Mouse (Mus musculus): ENCODE data around the gene Megf11.
A peak's percentile ranks its signal among the peaks of the same experiment; 100 is the strongest.
"Not testable (repeated sequence)": the region's sequence is repeated elsewhere in the genome, so short reads cannot be mapped to it uniquely, and the experiment has no call there.

Gene Megf11

GRCm38 (mm10) chr9:64704073-64704840 lies 318.8 kb downstream of the Megf11 start:
- no peak for DNase-seq

- DNase-seq: not testable (repeated sequence)
Observed at GRCm38 (mm10) chr9:64710291-64710690, 324.9 kb downstream of the Megf11 start.

- no peak for DNase-seq
Observed at GRCm38 (mm10) chr9:64719526-64720163, 334.2 kb downstream of the Megf11 start.

- DNase-seq: no peak
Observed at GRCm38 (mm10) chr9:64726454-64726853, 341.0 kb downstream of the Megf11 start.

- no peak for DNase-seq
Observed at GRCm38 (mm10) chr9:64731029-64731560, 345.7 kb downstream of the Megf11 start.

GRCm38 (mm10) chr9:64734166-64734565 lies 348.7 kb downstream of the Megf11 start:
- no peak for DNase-seq

GRCm38 (mm10) chr9:64734992-64735391 lies 349.6 kb downstream of the Megf11 start:
- DNase-seq: not testable (repeated sequence)

GRCm38 (mm10) chr9:64736076-64736638 lies 350.7 kb downstream of the Megf11 start:
- no peak for DNase-seq

GRCm38 (mm10) chr9:64736639-64737405 lies 351.4 kb downstream of the Megf11 start:
- peak; percentile 7 to 31 for DNase-seq

- peak; percentile 92 to 96 for DNase-seq
Observed at GRCm38 (mm10) chr9:64737406-64738201, 352.2 kb downstream of the Megf11 start, which contains the start of gene Rab11a. Gene Rab11a (minus strand): TSS chr9:64737758.

GRCm38 (mm10) chr9:64739001-64739400 lies 353.6 kb downstream of the Megf11 start:
- no peak for DNase-seq

GRCm38 (mm10) chr9:64742453-64742852 lies 357.0 kb downstream of the Megf11 start:
- no peak for DNase-seq

GRCm38 (mm10) chr9:64747735-64748134 lies 362.3 kb downstream of the Megf11 start:
- DNase-seq: no peak

- no peak for DNase-seq
Observed at GRCm38 (mm10) chr9:64749314-64749713, 363.9 kb downstream of the Megf11 start.

GRCm38 (mm10) chr9:64752575-64752974 lies 367.1 kb downstream of the Megf11 start:
- DNase-seq: no peak

GRCm38 (mm10) chr9:64758052-64758451 lies 372.6 kb downstream of the Megf11 start:
- DNase-seq: no peak

Measured in spleen, adult 18-20 months (tissue).